ENCODE assay signal across 9 mouse cellular contexts in genomic region chr2:10216566-10217247, GRCm38 (mm10).
DNase-seq lines count a peak whose midpoint lies in the region; ATAC-seq and TF ChIP-seq lines count a peak whose summit lies in the region.
"Had no signal": no experiment of that assay in that cellular context is flagged by ENCODE, and none has a peak within 500 bp of the region (broad histone marks: within the 10 kb centered on the region; RNA-seq: fewer than 3 reads in every experiment).

No protein-coding gene starts in this region.

- no peaks in the 10 kb centered on the region for H3K9me3 ChIP-seq in kidney, embryonic 16.5 days (ENCODE audit: low read length)
- H3K9me3 ChIP-seq in limb, embryonic 14.5 days (ENCODE audit: control insufficient read depth, low read length) = no peaks in the 10 kb centered on the region

- no peak overlapping the region for H3K27ac ChIP-seq in kidney, embryonic 16.5 days (ENCODE audit: low read length)
- H3K27ac ChIP-seq in kidney, adult 2 months (ENCODE audit: insufficient read depth, low read depth, low read length) = peak overlapping the region; percentile 26; the same call in 1 of the 2 replicates
- H3K27ac ChIP-seq in limb, embryonic 14.5 days (replicated peaks; ENCODE audit: low read depth, low read length) = peak overlapping the region; percentile 26; the same call in 1 of the 2 replicates
- H3K27ac ChIP-seq: liver, embryonic 14.5 days had no signal

- no peak for ATAC-seq in kidney, embryonic 16.5 days (ENCODE audit: low FRiP score, low TSS enrichment)
- no peak for ATAC-seq in limb, embryonic 14.5 days (ENCODE audit: low FRiP score, low read depth)

- peaks cover 3% of the 10 kb centered on the region; the same call in 1 of the 2 replicates for H3K4me1 ChIP-seq in kidney, embryonic 16.5 days (ENCODE audit: insufficient read depth, low read length)
- H3K4me1 ChIP-seq in kidney, adult 2 months (ENCODE audit: control insufficient read depth, insufficient read depth, low read length) = no peaks in the 10 kb centered on the region
- H3K4me1 ChIP-seq in limb, embryonic 14.5 days (ENCODE audit: control insufficient read depth, insufficient read depth, low read length) = no peaks in the 10 kb centered on the region

- DNase-seq in kidney, adult 11 months = peak; percentile 21
- peak; percentile 4 for DNase-seq in cerebellum, adult 9-10 months
- DNase-seq in gastrocnemius, postnatal 14 days = peak; percentile 33
- peak; percentile 54 for DNase-seq in kidney, adult 2 months
- DNase-seq in limb, embryonic 14.5 days (ENCODE audit: low spot score) = peak; percentile 11
- peak; percentile 2 for DNase-seq in retina, postnatal 7 days (ENCODE audit: low read depth, low spot score)
- DNase-seq in spleen, postnatal 14 days (ENCODE audit: low spot score in 2 of 2) = no peak

- no peak overlapping the region for H3K4me2 ChIP-seq in kidney, embryonic 16.5 days (replicated peaks; ENCODE audit: low read depth, low read length)
- no peak overlapping the region for H3K4me2 ChIP-seq in limb, embryonic 14.5 days (replicated peaks; ENCODE audit: low read depth, low read length, severe bottlenecking)

- no peaks in the 10 kb centered on the region for H3K36me3 ChIP-seq in kidney, embryonic 16.5 days (ENCODE audit: insufficient read depth, low read length)
- H3K36me3 ChIP-seq in kidney, adult 2 months (ENCODE audit: control insufficient read depth, insufficient read depth, low read length) = no peaks in the 10 kb centered on the region
- H3K36me3 ChIP-seq in limb, embryonic 14.5 days (ENCODE audit: control insufficient read depth, insufficient read depth, low read length) = no peaks in the 10 kb centered on the region

- no peak for TF ChIP-seq CTCF in kidney, adult 2 months (conservative IDR thresholded peaks at IDR 0.05; ENCODE audit: insufficient read depth, insufficient read length, low read depth, low read length)

- WGBS in kidney, embryonic 16.5 days = 33% methylated on average over 7 of the region's 7 CpGs
- 43% methylated on average over 7 of the region's 7 CpGs for WGBS in kidney, adult 2 months
- 45% methylated on average over 7 of the region's 7 CpGs for WGBS in limb, embryonic 14.5 days

- no peak overlapping the region for H3K9ac ChIP-seq in kidney, embryonic 16.5 days (replicated peaks; ENCODE audit: low read length)
- H3K9ac ChIP-seq in limb, embryonic 14.5 days (ENCODE audit: low read depth, low read length, severe bottlenecking) = no peak overlapping the region
- H3K9ac ChIP-seq: liver, embryonic 14.5 days had no signal

- no peak overlapping the region for H3K4me3 ChIP-seq in kidney, embryonic 16.5 days (ENCODE audit: low read length)
- no peak overlapping the region for H3K4me3 ChIP-seq in kidney, adult 2 months (ENCODE audit: insufficient read depth, low read depth, low read length)
- H3K4me3 ChIP-seq in limb, embryonic 14.5 days (replicated peaks; ENCODE audit: low read length) = no peak overlapping the region

- intact Hi-C loops in gastrocnemius, postnatal 14 days (cut with DNase I; ENCODE audit: low total_unique reads) = no loop called here

- no peak for TF ChIP-seq POLR2A in kidney, adult 2 months (IDR thresholded peaks at IDR 0.05; ENCODE audit: low read depth, low read length)
- TF ChIP-seq POLR2A in limb, embryonic 14.5 days (IDR thresholded peaks at IDR 0.05; ENCODE audit: borderline replicate concordance, extremely low read depth, insufficient read depth, insufficient read length) = no peak

- no peaks in the 10 kb centered on the region for H3K27me3 ChIP-seq in kidney, embryonic 16.5 days (ENCODE audit: insufficient read depth, low read length)
- H3K27me3 ChIP-seq in kidney, adult 2 months (replicated peaks; ENCODE audit: control insufficient read depth, insufficient read depth, low read length) = no peaks in the 10 kb centered on the region
- H3K27me3 ChIP-seq in limb, embryonic 14.5 days (ENCODE audit: control insufficient read depth, insufficient read depth, low read length) = no peaks in the 10 kb centered on the region

Comparison
In these comparisons a context has a peak if more than half of its experiments do, and no peak if none do; other contexts are left out.
1. DNase-seq: peak in kidney, adult 11 months (single experiment), cerebellum, adult 9-10 months (single experiment), gastrocnemius, postnatal 14 days (single experiment), kidney, adult 2 months (single experiment), limb, embryonic 14.5 days (single experiment) and retina, postnatal 7 days (single experiment); none in spleen, postnatal 14 days (0 of 2).